Mouse (Mus musculus) NIH3T3 (cell line): ENCODE results near the gene Tapbpl.
"Not testable (repeated sequence)": the region's sequence is repeated elsewhere in the genome, so short reads cannot be mapped to it uniquely, and the experiment has no call there.

Source experiments
- DNase-seq: peaks from one replicate; pipeline ENCODE4 v3.0.0-alpha.2; 2012; ENCODE audit warnings: low read depth

Gene Tapbpl

GRCm38 (mm10) chr6:125231117-125232044 is at the start of gene Tapbpl:
Gene Tapbpl (minus strand): TSS chr6:125231860.
- peak; percentile 74 for DNase-seq

GRCm38 (mm10) chr6:125279729-125280128 is 48.1 kb upstream of the Tapbpl start:
- DNase-seq: no peak

GRCm38 (mm10) chr6:125274841-125275563 is 43.3 kb upstream of the Tapbpl start:
- peak; percentile 87 for DNase-seq

- DNase-seq: no peak
Observed at GRCm38 (mm10) chr6:125272228-125272785, 40.6 kb upstream of the Tapbpl start.

GRCm38 (mm10) chr6:125271455-125272227 is 40.0 kb upstream of the Tapbpl start:
- peak; percentile 98 for DNase-seq

GRCm38 (mm10) chr6:125268799-125269198 is 37.1 kb upstream of the Tapbpl start:
- DNase-seq: no peak

- DNase-seq: no peak
Observed at GRCm38 (mm10) chr6:125267469-125267868, 35.8 kb upstream of the Tapbpl start.

GRCm38 (mm10) chr6:125266600-125266999 is 34.9 kb upstream of the Tapbpl start:
- not testable (repeated sequence) for DNase-seq

GRCm38 (mm10) chr6:125266091-125266490 is 34.4 kb upstream of the Tapbpl start:
- DNase-seq: no peak

GRCm38 (mm10) chr6:125265239-125265638 is 33.6 kb upstream of the Tapbpl start:
- no peak for DNase-seq

GRCm38 (mm10) chr6:125264219-125264618 is 32.6 kb upstream of the Tapbpl start:
- no peak for DNase-seq

- DNase-seq: no peak
Observed at GRCm38 (mm10) chr6:125260006-125260555, 28.4 kb upstream of the Tapbpl start.

- peak; percentile 56 for DNase-seq
Observed at GRCm38 (mm10) chr6:125256222-125256966, 24.7 kb upstream of the Tapbpl start.

- DNase-seq: peak; percentile 83
Observed at GRCm38 (mm10) chr6:125255516-125256044, 23.9 kb upstream of the Tapbpl start.

GRCm38 (mm10) chr6:125253863-125254715 is 22.4 kb upstream of the Tapbpl start:
- no peak for DNase-seq

GRCm38 (mm10) chr6:125252711-125253110 is 21.1 kb upstream of the Tapbpl start:
- peak; percentile 68 for DNase-seq

- DNase-seq: no peak
Observed at GRCm38 (mm10) chr6:125252285-125252684, 20.6 kb upstream of the Tapbpl start.

- DNase-seq: no peak
Observed at GRCm38 (mm10) chr6:125244551-125244950, 12.9 kb upstream of the Tapbpl start.

GRCm38 (mm10) chr6:125241566-125241965 is 9.9 kb upstream of the Tapbpl start:
- no peak for DNase-seq

- DNase-seq: no peak
Observed at GRCm38 (mm10) chr6:125240617-125241016, 9.0 kb upstream of the Tapbpl start.
